Comparison of ENCODE assay signal across 8 mouse cellular contexts in genomic region chr10:88732309-88732622, GRCm38 (mm10). TPM values are rescaled to one million over a fixed set of nuclear protein-coding genes. Genes with fewer than 3 reads are reported as not detected.
DNase-seq lines count a peak whose midpoint lies in the region; ATAC-seq and TF ChIP-seq lines count a peak whose summit lies in the region.

No protein-coding gene starts in this region.

- H3K27me3 ChIP-seq in neural tube, embryonic 11.5 days (ENCODE audit: control insufficient read depth, insufficient read depth, low read length) = no peaks in the 10 kb centered on the region
- H3K27me3 ChIP-seq in embryonic facial prominence, embryonic 12.5 days = no peaks in the 10 kb centered on the region
- no peaks in the 10 kb centered on the region for H3K27me3 ChIP-seq in limb, embryonic 10.5 days (ENCODE audit: low read depth, poor library complexity, severe bottlenecking)

- no peak for TF ChIP-seq CTCF in olfactory bulb, adult 2 months (IDR thresholded peaks at IDR 0.05; ENCODE audit: insufficient read depth, low read depth, low read length)

- H3K36me3 ChIP-seq in neural tube, embryonic 11.5 days (ENCODE audit: control insufficient read depth, insufficient read depth, low read length) = no peaks in the 10 kb centered on the region
- peaks cover 11% of the 10 kb centered on the region for H3K36me3 ChIP-seq in embryonic facial prominence, embryonic 12.5 days
- peaks cover 20% of the 10 kb centered on the region for H3K36me3 ChIP-seq in limb, embryonic 10.5 days

- peak overlapping the region; percentile 98 for H3K4me3 ChIP-seq in neural tube, embryonic 11.5 days (ENCODE audit: low read depth, low read length)
- H3K4me3 ChIP-seq in embryonic facial prominence, embryonic 12.5 days = peak overlapping the region; percentile 95
- peak overlapping the region; percentile 94 for H3K4me3 ChIP-seq in limb, embryonic 10.5 days
- H3K4me3 ChIP-seq in olfactory bulb, adult 2 months (ENCODE audit: insufficient read depth, low read depth, low read length) = peak overlapping the region; percentile 77

- H3K27ac ChIP-seq in neural tube, embryonic 11.5 days (ENCODE audit: low read depth, low read length) = no peak overlapping the region
- H3K27ac ChIP-seq in embryonic facial prominence, embryonic 12.5 days = no peak overlapping the region
- H3K27ac ChIP-seq in limb, embryonic 10.5 days = no peak overlapping the region
- no peak overlapping the region for H3K27ac ChIP-seq in olfactory bulb, adult 2 months (ENCODE audit: insufficient read depth, low read depth, low read length)

- peak overlapping the region; percentile 92 for H3K4me2 ChIP-seq in neural tube, embryonic 11.5 days (ENCODE audit: low read depth)
- peak overlapping the region; percentile 84 for H3K4me2 ChIP-seq in embryonic facial prominence, embryonic 12.5 days (replicated peaks)

- no peaks in the 10 kb centered on the region for H3K9me3 ChIP-seq in neural tube, embryonic 11.5 days (ENCODE audit: control insufficient read depth, low read length)
- no peaks in the 10 kb centered on the region for H3K9me3 ChIP-seq in embryonic facial prominence, embryonic 12.5 days
- H3K9me3 ChIP-seq in limb, embryonic 10.5 days (replicated peaks) = no peaks in the 10 kb centered on the region

- H3K9ac ChIP-seq in neural tube, embryonic 11.5 days (ENCODE audit: low read length) = peak overlapping the region; percentile 93
- H3K9ac ChIP-seq in embryonic facial prominence, embryonic 12.5 days = peak overlapping the region; percentile 93

- DNase-seq in neural tube, embryonic 11.5 days (ENCODE audit: low spot score) = no peak
- DNase-seq in neural tube, embryonic 10.5 days (ENCODE audit: extremely low spot score, low spot score) = no peak
- no peak for DNase-seq in limb, embryonic 10.5 days (ENCODE audit: low spot score)
- DNase-seq in T-cell, adult 2 months (ENCODE audit: low spot score) = no peak
- DNase-seq in cerebellum, adult 8-10 months = no peak
- DNase-seq in frontal cortex, postnatal 25 days (ENCODE audit: low spot score in 2 of 2) = no peak

- 14% methylated on average over 6 of the region's 6 CpGs for WGBS in neural tube, embryonic 11.5 days
- 19% methylated on average over 6 of the region's 6 CpGs for WGBS in embryonic facial prominence, embryonic 12.5 days
- WGBS in limb, embryonic 10.5 days = 20% methylated on average over 6 of the region's 6 CpGs
- WGBS in olfactory bulb, adult 2 months = 5% methylated on average over 6 of the region's 6 CpGs

- ATAC-seq in neural tube, embryonic 11.5 days (ENCODE audit: insufficient read depth, low FRiP score, low TSS enrichment) = no peak
- no peak for ATAC-seq in embryonic facial prominence, embryonic 12.5 days (ENCODE audit: insufficient number of reproducible peaks, insufficient read depth, low FRiP score, low TSS enrichment)

- peaks cover 10% of the 10 kb centered on the region for H3K4me1 ChIP-seq in neural tube, embryonic 11.5 days (ENCODE audit: control insufficient read depth, insufficient read depth, low read length)
- peaks cover 7% of the 10 kb centered on the region for H3K4me1 ChIP-seq in embryonic facial prominence, embryonic 12.5 days
- H3K4me1 ChIP-seq in limb, embryonic 10.5 days = peaks cover 11% of the 10 kb centered on the region
- H3K4me1 ChIP-seq in olfactory bulb, adult 2 months (ENCODE audit: control insufficient read depth, insufficient read depth, low read length) = peaks cover 5% of the 10 kb centered on the region; the same call in 1 of the 2 replicates

- TF ChIP-seq POLR2A in olfactory bulb, adult 2 months (IDR thresholded peaks at IDR 0.05; ENCODE audit: insufficient read depth, low read depth, low read length) = no peak

RNA-seq across cellular contexts. Expression of gene Arl1, which starts 1.6 kb away (rescaled TPM):
- 161 and 166 TPM in 2 replicates for polyA plus RNA-seq in neural tube, embryonic 11.5 days (2014; fragmentation: Nextera tagmentation; extraction: Ambion mirVana)
- polyA plus RNA-seq in embryonic facial prominence, embryonic 12.5 days (2016; fragmentation: Nextera tagmentation; extraction: Ambion mirVana) = 173 and 187 TPM in 2 replicates
- 149 and 174 TPM in 2 replicates for polyA plus RNA-seq in limb, embryonic 10.5 days (2016; fragmentation: Nextera tagmentation; extraction: Ambion mirVana)
- polyA plus RNA-seq in olfactory bulb, adult 2 months (2012; ENCODE audit: insufficient read depth, insufficient read length, low replicate concordance, missing spikeins) = not detected in 2 replicates

RNA-seq across cellular contexts. Expression of gene Spic, which starts 47.5 kb away (rescaled TPM):
- polyA plus RNA-seq in neural tube, embryonic 11.5 days (2014; fragmentation: Nextera tagmentation; extraction: Ambion mirVana) = not detected in 2 replicates
- 0.19 TPM in 1 of 2 replicates, not detected in the other for polyA plus RNA-seq in embryonic facial prominence, embryonic 12.5 days (2016; fragmentation: Nextera tagmentation; extraction: Ambion mirVana)
- not detected in 2 replicates for polyA plus RNA-seq in limb, embryonic 10.5 days (2016; fragmentation: Nextera tagmentation; extraction: Ambion mirVana)
- not detected in 2 replicates for polyA plus RNA-seq in olfactory bulb, adult 2 months (2012; ENCODE audit: insufficient read depth, insufficient read length, low replicate concordance, missing spikeins)
